Mouse (Mus musculus) hindbrain, embryonic 13.5 days (tissue): ENCODE data around the gene Cxcr4. TPM values are rescaled to one million over a fixed set of nuclear protein-coding genes. Genes with fewer than 3 reads are reported as not detected.
A peak's percentile ranks its signal among the peaks of the same experiment; 100 is the strongest.

Experiments
- ATAC-seq: fragments of 200-750 bp; cut with Nextera tagmentation; 2 replicates; pipeline ENCODE4 v1.8.0; 2017; ENCODE audit warnings: moderate TSS enrichment; ENCODE audit not compliant: low FRiP score
- H3K27ac ChIP-seq: fragments of 300-500 bp; sonication (generic); 2 replicates; pipeline ENCODE4 v1.5.1; 2015; ENCODE audit warnings: inconsistent platforms, mild to moderate bottlenecking, moderate library complexity
- H3K27me3 ChIP-seq: fragments of 300-500 bp; sonication (generic); 2 replicates; pipeline ENCODE4 v1.6.1; 2015; ENCODE audit warnings: mild to moderate bottlenecking, inconsistent platforms
- H3K36me3 ChIP-seq: fragments of 300-500 bp; sonication (generic); 2 replicates; pipeline ENCODE4 v1.6.1; 2015; ENCODE audit warnings: mild to moderate bottlenecking, inconsistent platforms
- H3K4me1 ChIP-seq: fragments of 300-500 bp; sonication (generic); replicated peaks from 2 replicates; pipeline ENCODE4 v1.6.1; 2015; ENCODE audit warnings: inconsistent platforms
- H3K4me2 ChIP-seq: fragments of 300-500 bp; sonication (generic); 2 replicates; pipeline ENCODE4 v1.6.1; 2015; ENCODE audit warnings: inconsistent platforms, mild to moderate bottlenecking, moderate library complexity
- H3K4me3 ChIP-seq: fragments of 300-500 bp; sonication (generic); 2 replicates; pipeline ENCODE4 v1.5.1; 2015; ENCODE audit warnings: mild to moderate bottlenecking, inconsistent platforms
- H3K9ac ChIP-seq: fragments of 300-500 bp; sonication (generic); 2 replicates; pipeline ENCODE4 v1.6.1; 2015; ENCODE audit warnings: mild to moderate bottlenecking, inconsistent platforms
- H3K9me3 ChIP-seq: fragments of 300-500 bp; sonication (generic); 2 replicates; pipeline ENCODE4 v1.6.1; 2016; ENCODE audit warnings: inconsistent platforms
- WGBS: fragments of 180-500 bp; shearing (Covaris S2); methylation state at CpG from one replicate; pipeline ENCODE4 v1.1.7; 2015; 5-methylcytosine and 5-hydroxymethylcytosine counted together
- polyA plus RNA-seq: library from polyadenylated mRNA; unstranded; fragments of >200 nt; fragmentation: Nextera tagmentation; extraction: Ambion mirVana; gene quantifications from 2 replicates; pipeline ENCODE4 v1.2.1, GENCODE M21; 2015

Gene Cxcr4
- polyA plus RNA-seq, 1 experiment from 2014 or later, result 15.5 TPM

GRCm38 (mm10) chr1:128594353-128595104 lies 2.4 kb upstream of the Cxcr4 start:
- Histone ChIP-seq H3K27me3 (0 out of 2 replicates have a peak, but pooled peaks cover 6% of the 10 kb centered on the region), H3K4me1 (peaks cover 59% of the 10 kb centered on the region), H3K27ac (no peak overlapping the region), H3K4me3 (no peak overlapping the region), H3K9ac (no peak overlapping the region; the same call in 1 of the 2 replicates), H3K4me2 (peak overlapping the region; percentile 95; the same call in 1 of the 2 replicates), H3K36me3 (no peaks in the 10 kb centered on the region), H3K9me3 (no peaks in the 10 kb centered on the region)
- no peak for ATAC-seq
- 28% methylated on average over 12 of the region's 12 CpGs for WGBS

DNA sequence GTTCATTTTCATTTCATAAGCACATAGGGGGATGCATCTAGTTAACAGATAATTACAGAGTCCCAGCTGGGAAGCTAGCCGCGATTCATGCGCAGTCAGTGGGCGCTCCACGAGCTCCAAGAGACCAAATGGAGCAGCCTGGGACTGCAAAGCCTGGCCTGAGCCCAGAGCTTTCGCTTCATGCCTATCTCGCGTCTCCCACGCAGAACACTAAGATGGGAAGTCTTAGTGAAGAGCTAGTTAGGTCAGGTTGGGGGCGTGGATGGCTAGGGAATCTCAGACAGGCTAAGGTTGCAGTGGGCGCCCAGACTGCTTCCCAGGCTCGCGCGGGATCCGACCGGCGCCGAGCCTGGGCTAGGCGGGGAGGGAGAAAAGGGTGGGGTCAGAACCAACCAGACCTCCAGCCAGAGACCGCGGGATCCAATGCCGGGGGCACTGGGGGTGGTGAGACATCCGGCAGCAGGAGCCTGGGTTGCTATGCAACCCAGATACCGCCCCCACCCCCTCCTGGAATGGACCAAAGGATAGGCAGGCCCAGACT lies 938 bp upstream of the Cxcr4 start:
- WGBS, result 0% methylated on average over 24 of the region's 24 CpGs
- peak; percentile 67 for ATAC-seq
- H3K36me3 ChIP-seq, result peaks cover 3% of the 10 kb centered on the region; the same call in 1 of the 2 replicates
- H3K27me3 ChIP-seq, result 0 out of 2 replicates have a peak, but pooled peaks cover 6% of the 10 kb centered on the region
- no peaks in the 10 kb centered on the region for H3K9me3 ChIP-seq
- peak overlapping the region; percentile 88 for H3K9ac ChIP-seq
- peak overlapping the region; percentile 95 for H3K4me2 ChIP-seq
- H3K27ac ChIP-seq, result peak overlapping the region; percentile 88
- H3K4me3 ChIP-seq, result peak overlapping the region; percentile 69
- H3K4me1 ChIP-seq, result peaks cover 68% of the 10 kb centered on the region

GRCm38 (mm10) chr1:128591721-128592210 lies 327 bp downstream of the Cxcr4 start:
- Histone ChIP-seq H3K4me2 (peak overlapping the region; percentile 95), H3K36me3 (peaks cover 3% of the 10 kb centered on the region; the same call in 1 of the 2 replicates), H3K9me3 (no peaks in the 10 kb centered on the region), H3K9ac (peak overlapping the region; percentile 88), H3K27me3 (0 out of 2 replicates have a peak, but pooled peaks cover 4% of the 10 kb centered on the region), H3K4me3 (peak overlapping the region; percentile 69), H3K27ac (peak overlapping the region; percentile 88), H3K4me1 (peaks cover 74% of the 10 kb centered on the region)
- ATAC-seq, result no peak
- under 1% methylated on average over 19 of the region's 20 CpGs for WGBS

DNA sequence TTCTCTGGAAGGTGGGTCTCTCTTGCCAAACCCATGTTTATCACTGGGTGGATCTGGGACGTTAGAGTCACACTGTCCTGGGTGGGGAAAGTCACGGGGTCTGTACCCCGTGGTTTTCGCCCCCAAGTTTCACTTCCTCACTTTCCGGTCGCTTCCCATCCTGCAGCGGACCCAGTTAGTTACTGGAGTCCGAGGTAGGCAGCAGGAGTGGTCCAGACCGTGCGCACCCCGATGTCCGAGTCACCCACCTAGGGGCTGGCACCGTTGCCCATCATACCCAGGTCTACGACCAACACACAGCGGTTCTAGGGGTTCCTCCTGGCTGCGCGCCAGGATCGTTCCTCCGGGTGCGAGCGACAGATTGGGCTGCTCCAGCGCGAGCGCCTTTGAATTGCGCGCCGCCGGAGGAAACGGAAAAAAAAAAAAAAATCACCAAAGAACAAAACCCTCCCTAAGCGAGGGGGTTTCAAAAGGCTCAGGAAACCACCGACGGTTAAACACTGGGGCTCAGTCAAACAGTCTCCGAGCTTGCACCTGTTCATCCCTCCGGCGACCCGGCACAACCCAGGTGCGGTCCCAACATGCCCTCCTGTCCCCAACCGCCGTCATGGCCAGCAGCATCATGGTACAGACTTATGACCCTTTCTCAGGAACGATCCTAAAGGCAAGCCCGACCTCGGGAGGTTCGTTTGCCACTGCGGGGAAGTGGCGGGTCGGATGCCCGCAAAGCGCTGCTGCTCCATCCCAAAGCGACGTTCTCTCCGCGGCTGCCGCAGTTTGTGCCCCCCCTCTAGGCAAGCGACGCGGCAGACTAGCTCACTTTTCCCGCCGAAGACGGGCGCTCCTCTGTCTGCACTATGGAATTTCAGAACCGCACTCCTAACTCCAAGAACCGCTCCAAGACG lies 1.0 kb downstream of the Cxcr4 start:
- H3K4me2 ChIP-seq, result peak overlapping the region; percentile 95
- 0 out of 2 replicates have a peak, but pooled peaks cover 4% of the 10 kb centered on the region for H3K27me3 ChIP-seq
- peak overlapping the region; percentile 88 for H3K9ac ChIP-seq
- peak overlapping the region; percentile 69 for H3K4me3 ChIP-seq
- under 1% methylated on average over 63 of the region's 63 CpGs for WGBS
- H3K36me3 ChIP-seq, result peaks cover 3% of the 10 kb centered on the region; the same call in 1 of the 2 replicates
- no peaks in the 10 kb centered on the region for H3K9me3 ChIP-seq
- ATAC-seq, result no peak
- peaks cover 78% of the 10 kb centered on the region for H3K4me1 ChIP-seq
- H3K27ac ChIP-seq, result peak overlapping the region; percentile 88

- Histone ChIP-seq H3K27ac (peak overlapping the region; percentile 75), H3K4me1 (peaks cover 71% of the 10 kb centered on the region), H3K27me3 (0 out of 2 replicates have a peak, but pooled peaks cover 2% of the 10 kb centered on the region), H3K4me2 (peak overlapping the region; percentile 95), H3K36me3 (peaks cover 3% of the 10 kb centered on the region; the same call in 1 of the 2 replicates), H3K9ac (peak overlapping the region; percentile 88), H3K9me3 (no peaks in the 10 kb centered on the region), H3K4me3 (peak overlapping the region; percentile 69)
- 4% methylated on average over 6 of the region's 6 CpGs for WGBS
- no peak for ATAC-seq
Observed at GRCm38 (mm10) chr1:128590011-128590410, 2.1 kb downstream of the Cxcr4 start.

DNA sequence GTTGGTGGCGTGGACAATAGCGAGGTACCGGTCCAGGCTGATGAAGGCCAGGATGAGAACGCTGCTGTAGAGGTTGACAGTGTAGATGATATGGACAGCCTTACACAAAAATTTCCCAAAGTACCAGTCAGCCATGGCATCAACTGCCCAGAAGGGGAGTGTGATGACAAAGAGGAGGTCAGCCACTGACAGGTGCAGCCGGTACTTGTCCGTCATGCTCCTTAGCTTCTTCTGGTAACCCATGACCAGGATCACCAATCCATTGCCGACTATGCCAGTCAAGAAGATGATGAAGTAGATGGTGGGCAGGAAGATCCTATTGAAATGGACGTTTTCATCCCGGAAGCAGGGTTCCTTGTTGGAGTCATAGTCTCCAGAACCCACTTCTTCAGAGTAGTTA lies 2.6 kb downstream of the Cxcr4 start:
- Histone ChIP-seq H3K9ac (peak overlapping the region; percentile 88), H3K4me1 (peaks cover 66% of the 10 kb centered on the region), H3K9me3 (no peaks in the 10 kb centered on the region), H3K4me3 (peak overlapping the region; percentile 69), H3K27ac (peak overlapping the region; percentile 75), H3K4me2 (peak overlapping the region; percentile 95), H3K27me3 (no peaks in the 10 kb centered on the region), H3K36me3 (peaks cover 3% of the 10 kb centered on the region; the same call in 1 of the 2 replicates)
- ATAC-seq, result no peak
- WGBS, result 48% methylated on average over 9 of the region's 9 CpGs

DNA sequence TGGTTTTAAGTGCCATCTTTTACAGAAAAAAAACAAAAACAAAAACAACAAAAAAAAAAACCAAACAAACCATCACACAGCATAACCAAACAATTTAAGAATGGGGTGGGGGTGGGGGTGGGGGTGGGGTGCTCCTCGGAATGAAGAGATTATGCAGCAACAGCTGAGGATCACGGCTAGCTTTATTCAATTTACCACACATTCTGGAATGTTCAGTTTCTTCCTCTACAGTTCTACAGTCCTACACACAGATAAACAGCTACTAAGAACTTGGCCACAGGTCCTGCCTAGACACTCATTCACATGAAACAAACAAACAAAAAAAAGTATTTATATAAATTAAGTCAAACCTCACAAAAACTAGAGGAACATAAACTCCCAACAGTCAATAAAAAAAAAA lies 3.8 kb downstream of the Cxcr4 start:
- ATAC-seq, result no peak
- H3K4me1 ChIP-seq, result peaks cover 55% of the 10 kb centered on the region
- peaks cover 3% of the 10 kb centered on the region; the same call in 1 of the 2 replicates for H3K36me3 ChIP-seq
- no peaks in the 10 kb centered on the region for H3K27me3 ChIP-seq
- no peak overlapping the region for H3K9ac ChIP-seq
- no peaks in the 10 kb centered on the region for H3K9me3 ChIP-seq
- peak overlapping the region; percentile 69; the same call in 1 of the 2 replicates for H3K4me3 ChIP-seq
- H3K4me2 ChIP-seq, result peak overlapping the region; percentile 95
- H3K27ac ChIP-seq, result no peak overlapping the region
- 5% methylated on average over 2 of the region's 2 CpGs for WGBS

DNA sequence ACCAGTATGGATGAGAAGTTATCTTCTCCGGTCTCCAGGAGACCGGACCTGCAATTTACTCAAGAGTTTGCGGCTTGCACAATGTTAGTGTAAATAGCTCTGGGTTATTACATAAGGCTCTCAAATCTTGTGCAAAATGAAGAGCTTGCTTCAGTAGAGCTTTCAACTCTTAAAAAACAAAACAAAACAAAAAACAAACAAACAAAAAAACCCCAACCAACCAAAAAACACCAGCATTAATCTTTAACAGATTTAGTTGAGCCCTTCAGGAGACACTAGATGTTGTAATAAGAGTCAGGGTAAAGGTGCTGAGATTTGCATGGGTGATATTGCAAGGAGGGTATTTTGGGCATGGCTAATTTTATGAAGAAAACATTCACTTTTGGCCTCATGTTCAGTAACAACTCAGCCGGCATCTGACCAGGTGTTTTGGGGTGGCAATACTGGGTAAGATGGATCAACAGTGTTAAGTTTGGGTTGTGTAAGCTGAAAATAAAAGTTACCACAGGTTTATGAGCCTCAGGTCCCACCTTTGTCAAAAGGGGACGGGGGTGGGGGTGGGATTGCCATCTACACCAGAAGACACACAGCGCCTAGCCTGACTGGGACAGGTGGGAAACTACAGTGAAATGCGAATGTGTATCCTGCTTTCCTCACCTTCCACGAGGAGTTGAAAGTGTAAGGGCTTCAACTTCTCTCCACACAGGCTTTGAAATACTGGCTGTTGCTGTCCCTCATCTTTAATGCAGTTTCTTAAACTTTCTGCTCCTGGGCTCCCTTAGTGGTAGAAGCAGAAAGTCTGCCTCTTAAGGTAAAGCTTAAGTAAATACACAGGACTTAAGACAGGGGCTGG lies 4.9 kb downstream of the Cxcr4 start:
- WGBS, result 34% methylated on average over 8 of the region's 8 CpGs
- peak overlapping the region; percentile 13 for H3K4me3 ChIP-seq
- H3K9ac ChIP-seq, result peak overlapping the region; percentile 40; the same call in 1 of the 2 replicates
- peak overlapping the region; percentile 95 for H3K4me2 ChIP-seq
- H3K9me3 ChIP-seq, result no peaks in the 10 kb centered on the region
- H3K36me3 ChIP-seq, result peaks cover 3% of the 10 kb centered on the region; the same call in 1 of the 2 replicates
- peaks cover 43% of the 10 kb centered on the region for H3K4me1 ChIP-seq
- no peak for ATAC-seq
- H3K27me3 ChIP-seq, result no peaks in the 10 kb centered on the region
- H3K27ac ChIP-seq, result peak overlapping the region; percentile 72

DNA sequence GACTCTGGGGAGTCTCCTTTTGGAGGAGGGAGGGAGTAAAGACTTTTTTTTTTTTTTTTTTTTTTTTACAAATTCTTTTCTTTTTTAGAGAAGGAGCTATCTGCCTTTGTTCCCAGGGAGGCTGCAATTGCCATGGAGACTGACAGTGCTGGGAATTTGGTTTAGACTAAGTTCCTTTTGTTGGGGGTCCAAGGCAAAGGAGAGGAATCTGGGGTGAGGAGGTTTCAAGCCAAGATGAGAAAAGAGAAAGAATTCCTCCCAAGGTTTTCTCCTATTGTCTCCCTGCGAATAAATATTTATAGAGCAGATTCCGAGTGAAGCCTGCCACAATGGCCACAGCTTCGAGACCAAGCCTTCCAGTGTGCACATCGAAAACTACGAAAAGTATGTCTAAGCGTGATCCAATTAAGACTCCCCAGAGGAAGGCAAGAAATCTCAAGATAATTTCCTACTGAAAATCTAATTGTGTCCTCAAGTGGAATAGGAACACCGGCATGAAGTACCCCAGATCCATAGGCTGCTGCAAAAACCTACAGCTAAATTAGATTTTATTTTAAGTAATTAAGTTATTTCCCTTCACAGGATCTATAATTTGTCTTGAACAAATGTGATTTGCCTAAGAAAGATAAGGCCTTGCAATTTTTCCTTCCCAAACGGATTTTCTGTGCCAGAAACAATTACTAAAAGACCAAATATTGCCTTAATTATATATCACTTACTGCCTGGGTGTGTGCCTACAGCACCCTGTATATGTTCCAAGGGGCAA lies 5.7 kb downstream of the Cxcr4 start:
- 11% methylated on average over 8 of the region's 8 CpGs for WGBS
- ATAC-seq, result peak; percentile 66
- Histone ChIP-seq H3K4me1 (peaks cover 35% of the 10 kb centered on the region), H3K36me3 (peaks cover 3% of the 10 kb centered on the region; the same call in 1 of the 2 replicates), H3K27ac (peak overlapping the region; percentile 72), H3K4me3 (no peak overlapping the region), H3K9ac (no peak overlapping the region), H3K9me3 (no peaks in the 10 kb centered on the region), H3K4me2 (peak overlapping the region; percentile 95), H3K27me3 (no peaks in the 10 kb centered on the region)

DNA sequence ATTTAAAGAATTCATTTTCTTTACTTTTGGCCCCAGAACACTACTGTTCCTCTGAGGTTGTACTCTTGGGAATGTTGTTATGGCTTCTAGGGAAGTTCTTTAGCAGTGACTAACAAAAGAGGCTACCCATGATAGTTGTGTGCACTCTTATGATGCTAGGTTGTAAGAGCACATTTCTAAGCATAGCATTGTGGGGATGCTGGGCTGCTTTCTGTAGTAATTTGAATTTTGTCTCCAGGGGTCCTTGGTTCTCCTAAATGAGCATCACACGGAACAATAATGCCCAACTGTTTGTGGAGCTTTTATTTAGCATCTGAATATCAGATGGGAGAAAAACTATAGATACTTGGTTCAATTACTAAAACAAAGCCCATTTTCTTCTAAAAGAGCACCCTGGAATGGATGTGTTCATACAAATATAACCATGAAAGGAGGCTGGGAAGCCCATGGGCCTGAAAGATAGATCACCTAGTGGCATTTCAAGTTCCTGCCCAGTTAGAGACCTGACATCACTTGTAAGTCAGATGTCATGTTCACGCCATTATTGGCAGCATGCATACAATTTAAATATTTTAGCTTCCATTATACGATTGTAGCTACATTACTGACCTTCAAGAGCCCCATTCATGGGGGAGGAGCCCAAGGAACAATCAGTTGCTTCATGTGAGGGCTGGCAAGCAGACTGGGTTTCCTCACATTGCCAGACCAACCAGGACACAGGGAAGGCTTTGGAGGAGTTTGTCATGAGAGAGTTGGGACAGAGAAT lies 6.5 kb downstream of the Cxcr4 start:
- H3K36me3 ChIP-seq, result peaks cover 3% of the 10 kb centered on the region; the same call in 1 of the 2 replicates
- H3K9me3 ChIP-seq, result no peaks in the 10 kb centered on the region
- H3K4me2 ChIP-seq, result no peak overlapping the region
- H3K4me3 ChIP-seq, result no peak overlapping the region
- peaks cover 31% of the 10 kb centered on the region for H3K4me1 ChIP-seq
- H3K9ac ChIP-seq, result no peak overlapping the region
- no peaks in the 10 kb centered on the region for H3K27me3 ChIP-seq
- peak; percentile 83 for ATAC-seq
- WGBS, result 16% methylated on average over 3 of the region's 3 CpGs
- H3K27ac ChIP-seq, result no peak overlapping the region; the same call in 1 of the 2 replicates
